9 mouse cellular contexts compared by ENCODE assay signal in the genomic region with DNA sequence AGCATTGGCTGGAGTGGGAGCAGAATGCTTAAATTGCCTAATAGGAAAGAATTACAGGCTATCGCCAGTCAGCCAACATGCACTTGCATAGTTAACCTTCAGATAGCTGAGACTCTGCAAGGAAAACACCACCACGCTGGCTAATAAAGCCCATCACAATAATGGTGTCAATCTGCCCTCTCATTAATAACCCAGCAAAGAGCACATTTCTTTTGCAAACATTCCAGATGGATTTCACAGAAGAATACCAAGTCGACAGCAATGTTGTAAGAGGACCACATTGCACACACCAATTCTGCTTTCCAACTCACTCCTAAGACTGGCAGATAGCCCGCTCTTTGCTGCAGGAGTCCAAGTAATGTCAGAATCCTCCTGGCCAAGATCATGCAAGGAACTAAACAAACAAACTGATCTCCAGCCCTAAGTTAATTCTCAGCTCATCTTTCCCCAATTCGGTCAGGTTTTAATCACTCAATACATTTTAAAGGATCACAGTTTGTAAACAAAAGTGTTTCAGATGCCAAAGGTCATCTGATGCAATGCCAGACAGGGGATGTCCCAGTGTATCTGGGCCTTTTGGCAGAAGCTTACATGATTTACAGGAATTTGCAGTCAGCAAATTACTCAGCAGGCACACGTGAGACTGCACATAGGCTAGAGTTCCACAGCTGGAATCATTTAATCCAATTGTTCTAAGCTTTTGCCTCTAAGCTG.
DNase-seq lines count a peak whose midpoint lies in the region; ATAC-seq and TF ChIP-seq lines count a peak whose summit lies in the region.
"Had no signal": no experiment of that assay in that cellular context is flagged by ENCODE, and none has a peak within 500 bp of the region (broad histone marks: within the 10 kb centered on the region; RNA-seq: fewer than 3 reads in every experiment).

No protein-coding gene starts in this region.

- no peak for TF ChIP-seq POLR2A in myocyte (IDR thresholded peaks at IDR 0.05; ENCODE audit: insufficient read length, low read depth)

- H3K4me3 ChIP-seq in heart, embryonic 10.5 days: no peak overlapping the region
- H3K4me3 ChIP-seq in embryonic facial prominence, embryonic 15.5 days (replicated peaks): no peak overlapping the region
- H3K4me3 ChIP-seq in hindbrain, embryonic 11.5 days (ENCODE audit: low read depth, low read length): no peak overlapping the region
- no peak overlapping the region for H3K4me3 ChIP-seq in limb, embryonic 15.5 days
- no peak overlapping the region for H3K4me3 ChIP-seq in myocyte
- H3K4me3 ChIP-seq: heart, embryonic 15.5 days had no signal

- H3K4me1 ChIP-seq in heart, embryonic 10.5 days: peaks cover 3% of the 10 kb centered on the region; the same call in 1 of the 2 replicates
- peaks cover 12% of the 10 kb centered on the region for H3K4me1 ChIP-seq in embryonic facial prominence, embryonic 15.5 days
- no peaks in the 10 kb centered on the region for H3K4me1 ChIP-seq in hindbrain, embryonic 11.5 days (replicated peaks; ENCODE audit: control insufficient read depth, insufficient read depth, low read length)
- H3K4me1 ChIP-seq in limb, embryonic 15.5 days: peaks cover 7% of the 10 kb centered on the region; the same call in 1 of the 2 replicates

- peak; percentile 75; the same call in 1 of the 2 replicates for ATAC-seq in embryonic facial prominence, embryonic 15.5 days (ENCODE audit: insufficient number of reproducible peaks, low FRiP score, low TSS enrichment, low read depth)
- ATAC-seq in hindbrain, embryonic 11.5 days (ENCODE audit: low FRiP score): no peak
- no peak; the same call in 1 of the 2 replicates for ATAC-seq in limb, embryonic 15.5 days (ENCODE audit: insufficient number of reproducible peaks, low FRiP score, low TSS enrichment, low read depth)

- WGBS in heart, embryonic 10.5 days: 46% methylated on average over 6 of the region's 6 CpGs
- 16% methylated on average over 6 of the region's 6 CpGs for WGBS in embryonic facial prominence, embryonic 15.5 days
- WGBS in hindbrain, embryonic 11.5 days: 51% methylated on average over 6 of the region's 6 CpGs
- WGBS in limb, embryonic 15.5 days: 24% methylated on average over 6 of the region's 6 CpGs

- no peak overlapping the region for H3ac ChIP-seq in myocyte (ENCODE audit: control insufficient read depth, insufficient read length)

- no peaks in the 10 kb centered on the region for H3K36me3 ChIP-seq in heart, embryonic 10.5 days
- no peaks in the 10 kb centered on the region for H3K36me3 ChIP-seq in embryonic facial prominence, embryonic 15.5 days
- H3K36me3 ChIP-seq in hindbrain, embryonic 11.5 days (ENCODE audit: control insufficient read depth, insufficient read depth, low read length): no peaks in the 10 kb centered on the region
- H3K36me3 ChIP-seq in limb, embryonic 15.5 days: no peaks in the 10 kb centered on the region
- H3K36me3 ChIP-seq in myocyte (ENCODE audit: control insufficient read depth, insufficient read depth): no peaks in the 10 kb centered on the region
- H3K36me3 ChIP-seq: heart, embryonic 15.5 days had no signal

- H3K79me2 ChIP-seq in myocyte (ENCODE audit: control insufficient read depth, insufficient read depth): no peaks in the 10 kb centered on the region

- H3K4me2 ChIP-seq in embryonic facial prominence, embryonic 15.5 days (replicated peaks): 0 out of 2 replicates have a peak overlapping the region, but pooled peaks have one; percentile 18
- H3K4me2 ChIP-seq in hindbrain, embryonic 11.5 days (replicated peaks; ENCODE audit: low read depth, low read length): no peak overlapping the region
- 0 out of 2 replicates have a peak overlapping the region, but pooled peaks have one; percentile 10 for H3K4me2 ChIP-seq in limb, embryonic 15.5 days
- H3K4me2 ChIP-seq in myocyte (ENCODE audit: low read depth): peak overlapping the region; percentile 12
- H3K4me2 ChIP-seq: heart, embryonic 15.5 days had no signal

- no peaks in the 10 kb centered on the region for H3K27me3 ChIP-seq in heart, embryonic 10.5 days (ENCODE audit: insufficient read depth, poor library complexity, severe bottlenecking)
- H3K27me3 ChIP-seq in embryonic facial prominence, embryonic 15.5 days: no peaks in the 10 kb centered on the region
- no peaks in the 10 kb centered on the region for H3K27me3 ChIP-seq in hindbrain, embryonic 11.5 days (ENCODE audit: control insufficient read depth, insufficient read depth, low read length)
- H3K27me3 ChIP-seq in limb, embryonic 15.5 days: no peaks in the 10 kb centered on the region
- H3K27me3 ChIP-seq in myocyte (ENCODE audit: control insufficient read depth, insufficient read depth, insufficient read length): no peaks in the 10 kb centered on the region
- H3K27me3 ChIP-seq: heart, embryonic 15.5 days had no signal

- H3K27ac ChIP-seq in heart, embryonic 10.5 days: no peak overlapping the region
- peak overlapping the region; percentile 48; the same call in 1 of the 2 replicates for H3K27ac ChIP-seq in embryonic facial prominence, embryonic 15.5 days (replicated peaks)
- no peak overlapping the region for H3K27ac ChIP-seq in hindbrain, embryonic 11.5 days (ENCODE audit: low read depth, low read length)
- H3K27ac ChIP-seq in limb, embryonic 15.5 days: peak overlapping the region; percentile 63
- H3K27ac ChIP-seq: heart, embryonic 15.5 days had no signal

- peak; percentile 64 to 71 for DNase-seq in heart, adult 18-20 months
- no peak for DNase-seq in heart, embryonic 10.5 days (ENCODE audit: low spot score)
- peak; percentile 34 for DNase-seq in hindbrain, embryonic 11.5 days (ENCODE audit: low spot score)
- DNase-seq in spleen, postnatal 4 days (ENCODE audit: low spot score in 2 of 2): no peak
- DNase-seq in cerebellum, adult 9-10 months: no peak

- no peak overlapping the region for H3K9ac ChIP-seq in embryonic facial prominence, embryonic 15.5 days
- H3K9ac ChIP-seq in hindbrain, embryonic 11.5 days (ENCODE audit: low read depth, low read length): no peak overlapping the region
- no peak overlapping the region for H3K9ac ChIP-seq in limb, embryonic 15.5 days
- H3K9ac ChIP-seq: heart, embryonic 15.5 days had no signal

- no peaks in the 10 kb centered on the region for H3K9me3 ChIP-seq in heart, embryonic 10.5 days
- H3K9me3 ChIP-seq in embryonic facial prominence, embryonic 15.5 days (replicated peaks): no peaks in the 10 kb centered on the region
- no peaks in the 10 kb centered on the region for H3K9me3 ChIP-seq in hindbrain, embryonic 11.5 days (ENCODE audit: control insufficient read depth, low read length)
- no peaks in the 10 kb centered on the region for H3K9me3 ChIP-seq in limb, embryonic 15.5 days
- H3K9me3 ChIP-seq: heart, embryonic 15.5 days had no signal

TF ChIP-seq in myocyte, 11 proteins besides CTCF, POLR2A, EP300 and RAD21:
- no peak for TF ChIP-seq REST (IDR thresholded peaks at IDR 0.05; ENCODE audit: insufficient read depth, insufficient read length)
- TF ChIP-seq USF1 (IDR thresholded peaks at IDR 0.05; ENCODE audit: low read depth): peak; percentile 30
- TF ChIP-seq MAX (IDR thresholded peaks at IDR 0.05; ENCODE audit: low read depth): no peak
- TF ChIP-seq CEBPB (IDR thresholded peaks at IDR 0.05; ENCODE audit: insufficient read depth, poor library complexity, severe bottlenecking): peak; percentile 73

Comparison
In these comparisons a context has a peak if more than half of its experiments do, and no peak if none do; other contexts are left out.
1. DNase-seq: peak in heart, adult 18-20 months (2 of 2) and hindbrain, embryonic 11.5 days (single experiment); none in heart, embryonic 10.5 days (single experiment), spleen, postnatal 4 days (0 of 2) and cerebellum, adult 9-10 months (single experiment).
2. H3K27ac ChIP-seq: peak in embryonic facial prominence, embryonic 15.5 days (single experiment) and limb, embryonic 15.5 days (single experiment); none in heart, embryonic 10.5 days (single experiment) and hindbrain, embryonic 11.5 days (single experiment).